Mouse (Mus musculus): Measurements from ENCODE around the gene Cmya5. TPM values are rescaled to one million over a fixed set of nuclear protein-coding genes. Genes with fewer than 3 reads are reported as not detected.
"Not testable (repeated sequence)": the region's sequence is repeated elsewhere in the genome, so short reads cannot be mapped to it uniquely, and the experiment has no call there.

Cmya5 gene
- polyA plus RNA-seq (2011; ENCODE audit: insufficient read depth, insufficient read length, low replicate concordance, missing spikeins), result 0.27 and 0.50 TPM in 2 replicates

- Histone ChIP-seq H3K4me3 (replicated peaks; ENCODE audit: control insufficient read depth, low read depth, low read length) (peak within 1 kb of the TSS; percentile 29), H3K4me1 (ENCODE audit: control insufficient read depth, insufficient read depth, low read length) (no peaks in the 10 kb centered on the region; the same call in 1 of the 2 replicates), H3K27ac (ENCODE audit: control insufficient read depth, insufficient read depth, low read depth, low read length, poor library complexity) (no peak within 1 kb of the TSS; the same call in 1 of the 2 replicates)
- 4% methylated on average over 45 of the region's 45 CpGs for WGBS
- TF ChIP-seq POLR2A (IDR thresholded peaks at IDR 0.05; ENCODE audit: borderline replicate concordance, control insufficient read depth, low read depth, low read length), result no peak
- no peak for TF ChIP-seq CTCF (IDR thresholded peaks at IDR 0.05; ENCODE audit: control insufficient read depth, insufficient read depth, low read length)
Measured at GRCm38 (mm10) chr13:93144336-93145167, at the start of gene Cmya5. Gene Cmya5 (minus strand): TSS chr13:93144724.

- Histone ChIP-seq H3K4me1 (ENCODE audit: control insufficient read depth, insufficient read depth, low read length) (peaks cover 2% of the 10 kb centered on the region; the same call in 1 of the 2 replicates), H3K27ac (ENCODE audit: control insufficient read depth, insufficient read depth, low read depth, low read length, poor library complexity) (peak overlapping the region; percentile 72), H3K4me3 (replicated peaks; ENCODE audit: control insufficient read depth, low read depth, low read length) (peak overlapping the region; percentile 69)
- WGBS, result 52% methylated on average over 5 of the region's 5 CpGs
- TF ChIP-seq POLR2A (IDR thresholded peaks at IDR 0.05; ENCODE audit: borderline replicate concordance, control insufficient read depth, low read depth, low read length) (no peak), CTCF (IDR thresholded peaks at IDR 0.05; ENCODE audit: control insufficient read depth, insufficient read depth, low read length) (no peak)
Measured at GRCm38 (mm10) chr13:93192646-93193026, 48.1 kb upstream of the Cmya5 start.

- WGBS, result under 1% methylated on average over 71 of the region's 72 CpGs
- H3K27ac ChIP-seq (ENCODE audit: control insufficient read depth, insufficient read depth, low read depth, low read length, poor library complexity), result peak within 1 kb of the TSS; percentile 94
- H3K4me3 ChIP-seq (replicated peaks; ENCODE audit: control insufficient read depth, low read depth, low read length), result peak within 1 kb of the TSS; percentile 69
- TF ChIP-seq CTCF (IDR thresholded peaks at IDR 0.05; ENCODE audit: control insufficient read depth, insufficient read depth, low read length) (no peak), POLR2A (IDR thresholded peaks at IDR 0.05; ENCODE audit: borderline replicate concordance, control insufficient read depth, low read depth, low read length) (peak; percentile 93)
- peaks cover 2% of the 10 kb centered on the region; the same call in 1 of the 2 replicates for H3K4me1 ChIP-seq (ENCODE audit: control insufficient read depth, insufficient read depth, low read length)
Measured at GRCm38 (mm10) chr13:93191831-93192645, 47.5 kb upstream of the Cmya5 start, which contains the start of gene Tent2. Gene Tent2 (minus strand): TSS chr13:93192385.

- no peak overlapping the region for H3K27ac ChIP-seq (ENCODE audit: control insufficient read depth, insufficient read depth, low read depth, low read length, poor library complexity)
- TF ChIP-seq CTCF (IDR thresholded peaks at IDR 0.05; ENCODE audit: control insufficient read depth, insufficient read depth, low read length), result no peak
- no peak for TF ChIP-seq POLR2A (IDR thresholded peaks at IDR 0.05; ENCODE audit: borderline replicate concordance, control insufficient read depth, low read depth, low read length)
- 79% methylated on average over 2 of the region's 2 CpGs for WGBS
- H3K4me1 ChIP-seq (ENCODE audit: control insufficient read depth, insufficient read depth, low read length), result peaks cover 2% of the 10 kb centered on the region; the same call in 1 of the 2 replicates
- no peak overlapping the region for H3K4me3 ChIP-seq (replicated peaks; ENCODE audit: control insufficient read depth, low read depth, low read length)
Measured at GRCm38 (mm10) chr13:93189416-93189815, 44.9 kb upstream of the Cmya5 start.

GRCm38 (mm10) chr13:93188738-93189137 lies 44.2 kb upstream of the Cmya5 start:
- H3K27ac ChIP-seq (ENCODE audit: control insufficient read depth, insufficient read depth, low read depth, low read length, poor library complexity), result no peak overlapping the region
- H3K4me3 ChIP-seq (replicated peaks; ENCODE audit: control insufficient read depth, low read depth, low read length), result no peak overlapping the region
- peaks cover 2% of the 10 kb centered on the region; the same call in 1 of the 2 replicates for H3K4me1 ChIP-seq (ENCODE audit: control insufficient read depth, insufficient read depth, low read length)
- no peak for TF ChIP-seq POLR2A (IDR thresholded peaks at IDR 0.05; ENCODE audit: borderline replicate concordance, control insufficient read depth, low read depth, low read length)
- no peak for TF ChIP-seq CTCF (IDR thresholded peaks at IDR 0.05; ENCODE audit: control insufficient read depth, insufficient read depth, low read length)
- WGBS, result 40% methylated on average over 3 of the region's 3 CpGs

GRCm38 (mm10) chr13:93187792-93188191 lies 43.3 kb upstream of the Cmya5 start:
- not testable (repeated sequence) for H3K27ac ChIP-seq (ENCODE audit: control insufficient read depth, insufficient read depth, low read depth, low read length, poor library complexity); H3K4me1 ChIP-seq (ENCODE audit: control insufficient read depth, insufficient read depth, low read length); H3K4me3 ChIP-seq (replicated peaks; ENCODE audit: control insufficient read depth, low read depth, low read length)
- 54% methylated on average over 5 of the region's 5 CpGs for WGBS

GRCm38 (mm10) chr13:93180351-93180750 lies 35.8 kb upstream of the Cmya5 start:
- TF ChIP-seq CTCF (IDR thresholded peaks at IDR 0.05; ENCODE audit: control insufficient read depth, insufficient read depth, low read length) (no peak), POLR2A (IDR thresholded peaks at IDR 0.05; ENCODE audit: borderline replicate concordance, control insufficient read depth, low read depth, low read length) (no peak)
- no peaks in the 10 kb centered on the region for H3K4me1 ChIP-seq (ENCODE audit: control insufficient read depth, insufficient read depth, low read length)
- no peak overlapping the region for H3K4me3 ChIP-seq (replicated peaks; ENCODE audit: control insufficient read depth, low read depth, low read length)
- H3K27ac ChIP-seq (ENCODE audit: control insufficient read depth, insufficient read depth, low read depth, low read length, poor library complexity), result no peak overlapping the region
- WGBS, result 79% methylated on average over 1 of the region's 1 CpGs

- TF ChIP-seq CTCF (IDR thresholded peaks at IDR 0.05; ENCODE audit: control insufficient read depth, insufficient read depth, low read length) (no peak), POLR2A (IDR thresholded peaks at IDR 0.05; ENCODE audit: borderline replicate concordance, control insufficient read depth, low read depth, low read length) (no peak)
- Histone ChIP-seq H3K27ac (ENCODE audit: control insufficient read depth, insufficient read depth, low read depth, low read length, poor library complexity) (no peak overlapping the region), H3K4me3 (replicated peaks; ENCODE audit: control insufficient read depth, low read depth, low read length) (no peak overlapping the region), H3K4me1 (ENCODE audit: control insufficient read depth, insufficient read depth, low read length) (no peaks in the 10 kb centered on the region)
- WGBS, result 17% methylated on average over 2 of the region's 2 CpGs
Measured at GRCm38 (mm10) chr13:93179522-93179921, 35.0 kb upstream of the Cmya5 start.

All from bone marrow, adult 2 months (tissue).